Mouse (Mus musculus) lung, postnatal 0 days (tissue): ENCODE results near the gene Dhx9. TPM values are rescaled to one million over a fixed set of nuclear protein-coding genes. Genes with fewer than 3 reads are reported as not detected.
"Not testable (repeated sequence)": the region's sequence is repeated elsewhere in the genome, so short reads cannot be mapped to it uniquely, and the experiment has no call there.

ENCODE experiments used
- ATAC-seq: fragments of 200-750 bp; cut with Nextera tagmentation; 2 replicates; pipeline ENCODE4 v1.8.0; 2017; ENCODE audit warnings: moderate library complexity
- DNase-seq: peaks from one replicate; pipeline ENCODE4 v3.0.0-alpha.2; 2016; ENCODE audit warnings: low spot score
- H3K27ac ChIP-seq: fragments of 300-500 bp; sonication (generic); 2 replicates; pipeline ENCODE4 v1.5.1; 2014; ENCODE audit warnings: antibody characterized with exemption, mild to moderate bottlenecking, low read length, mixed read lengths
- H3K27me3 ChIP-seq: fragments of 300-500 bp; sonication (generic); replicated peaks from 2 replicates; pipeline ENCODE4 v1.6.1; 2014; ENCODE audit warnings: low read length, mixed read lengths; ENCODE audit not compliant: insufficient read depth
- H3K36me3 ChIP-seq: fragments of 300-500 bp; sonication (generic); 2 replicates; pipeline ENCODE4 v1.6.1; 2014; ENCODE audit warnings: low read length, mixed read lengths; ENCODE audit not compliant: insufficient read depth
- H3K4me1 ChIP-seq: fragments of 300-500 bp; sonication (generic); 2 replicates; pipeline ENCODE4 v1.6.1; 2014; ENCODE audit warnings: antibody characterized with exemption, low read depth, low read length, mixed read lengths; ENCODE audit not compliant: insufficient read depth
- H3K4me2 ChIP-seq: fragments of 300-500 bp; sonication (generic); replicated peaks from 2 replicates; pipeline ENCODE4 v1.6.1; 2014; ENCODE audit warnings: low read depth, mild to moderate bottlenecking, low read length, moderate library complexity, mixed read lengths
- H3K4me3 ChIP-seq: fragments of 300-500 bp; sonication (generic); 2 replicates; pipeline ENCODE4 v1.5.1; 2014; ENCODE audit warnings: low read depth, low read length
- H3K9ac ChIP-seq: fragments of 300-500 bp; sonication (generic); replicated peaks from 2 replicates; pipeline ENCODE4 v1.6.1; 2014; ENCODE audit warnings: low read depth, mild to moderate bottlenecking
- H3K9me3 ChIP-seq: fragments of 300-500 bp; sonication (generic); 2 replicates; pipeline ENCODE4 v1.6.1; 2016; ENCODE audit warnings: low read length, mixed read lengths
- CTCF ChIP-seq: IDR thresholded peaks from 2 replicates; pipeline ENCODE4 v1.5.1; 2016; ENCODE audit warnings: antibody characterized with exemption, mild to moderate bottlenecking
- EP300 ChIP-seq: IDR thresholded peaks from 2 replicates; pipeline ENCODE4 v1.6.1; 2016; ENCODE audit warnings: antibody characterized with exemption, mild to moderate bottlenecking, control low read depth
- WGBS: fragments of 180-500 bp; shearing (Covaris S2); extraction: QIAGEN DNeasy Blood & Tissue Kit; methylation state at CpG from one replicate; pipeline ENCODE4 v1.1.7; 2014; 5-methylcytosine and 5-hydroxymethylcytosine counted together
- polyA plus RNA-seq: library from polyadenylated mRNA; unstranded; fragments of >200 nt; fragmentation: Nextera tagmentation; extraction: Ambion mirVana; gene quantifications from 2 replicates; pipeline ENCODE4 v1.2.1, GENCODE M21; 2015

The Dhx9 gene
- 14.0 and 16.3 TPM in 2 replicates for polyA plus RNA-seq

DNA sequence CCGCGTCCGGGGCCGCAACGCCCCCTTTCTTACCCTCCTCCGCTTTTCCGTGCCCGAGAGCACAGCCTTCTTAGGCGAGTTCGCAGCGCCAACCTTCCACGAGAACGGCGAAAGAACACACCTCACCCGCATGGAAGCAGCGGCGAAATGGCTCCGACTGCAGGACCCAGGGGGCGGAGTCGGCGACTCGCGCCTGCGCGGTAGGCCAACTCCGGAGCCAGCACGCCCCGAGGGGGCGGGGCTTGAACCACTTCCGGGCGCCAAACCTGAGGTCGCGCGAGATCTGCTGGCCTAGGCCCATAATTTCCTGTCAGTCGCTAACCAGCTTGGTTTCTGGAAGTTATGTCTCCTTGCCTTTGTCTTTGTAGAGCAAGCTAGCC, at the start of gene Dhx9:
Gene Dhx9 (minus strand): TSS at position 161 of the 380 bp plus-strand sequence.
- Histone ChIP-seq H3K36me3 (no peaks in the 10 kb centered on the region), H3K9me3 (no peaks in the 10 kb centered on the region), H3K4me2 (peak within 1 kb of the TSS; percentile 78), H3K9ac (peak within 1 kb of the TSS; percentile 84), H3K27me3 (no peaks in the 10 kb centered on the region), H3K4me3 (peak within 1 kb of the TSS; percentile 86), H3K4me1 (peaks cover 6% of the 10 kb centered on the region; the same call in 1 of the 2 replicates), H3K27ac (peak within 1 kb of the TSS; percentile 77)
- WGBS = 0% methylated on average over 33 of the region's 35 CpGs
- TF ChIP-seq EP300 = no peak
- 0 out of 2 replicates have a peak, but pooled peaks have one; percentile 2 for TF ChIP-seq CTCF
- ATAC-seq (peak; percentile 94), DNase-seq (peak; percentile 97)

DNA sequence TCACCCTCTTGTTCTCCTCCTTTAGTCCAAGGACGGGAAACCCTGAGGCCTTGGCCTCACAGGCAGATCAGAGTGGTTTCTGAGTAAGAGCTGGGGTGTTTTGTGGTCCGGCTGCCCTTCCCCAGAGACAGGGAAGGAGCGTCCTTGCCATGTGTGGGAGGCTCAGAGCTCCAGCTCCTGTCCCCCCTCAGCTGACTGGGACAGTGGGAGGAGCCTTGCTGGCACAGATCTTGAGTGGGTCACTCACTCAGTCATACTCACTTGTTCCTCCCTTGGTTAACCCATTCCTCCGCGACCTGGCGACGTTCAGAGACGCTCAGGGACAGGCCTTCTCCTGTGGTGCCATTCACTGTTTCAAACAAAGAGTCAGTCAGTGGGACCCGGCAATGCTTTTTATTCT, 48.2 kb upstream of the Dhx9 start:
- Histone ChIP-seq H3K4me2 (no peak overlapping the region), H3K27me3 (no peaks in the 10 kb centered on the region), H3K4me3 (no peak overlapping the region), H3K27ac (no peak overlapping the region), H3K4me1 (no peaks in the 10 kb centered on the region), H3K9me3 (no peaks in the 10 kb centered on the region), H3K9ac (no peak overlapping the region), H3K36me3 (no peaks in the 10 kb centered on the region)
- ATAC-seq = no peak
- DNase-seq = no peak
- 61% methylated on average over 9 of the region's 9 CpGs for WGBS
- TF ChIP-seq EP300 (no peak), CTCF (no peak)

DNA sequence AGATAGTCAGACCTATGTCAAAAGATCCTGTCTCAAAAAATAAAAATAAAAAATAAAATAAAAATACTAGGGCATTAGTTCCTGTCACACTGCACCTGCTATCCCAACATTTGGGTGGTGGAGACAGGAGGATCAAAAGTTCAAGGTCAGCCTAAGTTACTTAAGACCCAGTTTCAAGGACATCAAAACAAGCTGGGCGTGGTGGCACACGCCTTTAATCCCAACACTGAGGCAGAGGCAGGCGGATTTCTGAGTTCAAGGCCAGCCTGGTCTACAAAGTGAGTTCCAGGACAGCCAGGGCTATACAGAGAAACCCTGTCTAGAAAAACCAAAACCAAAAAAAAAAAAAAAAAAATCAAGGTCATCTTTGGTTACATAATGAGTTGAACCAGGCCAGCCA, 45.4 kb upstream of the Dhx9 start:
- not testable (repeated sequence) for H3K27me3 ChIP-seq, DNase-seq, H3K4me2 ChIP-seq, H3K27ac ChIP-seq, H3K36me3 ChIP-seq, H3K4me3 ChIP-seq, H3K4me1 ChIP-seq, ATAC-seq, H3K9ac ChIP-seq, H3K9me3 ChIP-seq
- 87% methylated on average over 3 of the region's 3 CpGs for WGBS

DNA sequence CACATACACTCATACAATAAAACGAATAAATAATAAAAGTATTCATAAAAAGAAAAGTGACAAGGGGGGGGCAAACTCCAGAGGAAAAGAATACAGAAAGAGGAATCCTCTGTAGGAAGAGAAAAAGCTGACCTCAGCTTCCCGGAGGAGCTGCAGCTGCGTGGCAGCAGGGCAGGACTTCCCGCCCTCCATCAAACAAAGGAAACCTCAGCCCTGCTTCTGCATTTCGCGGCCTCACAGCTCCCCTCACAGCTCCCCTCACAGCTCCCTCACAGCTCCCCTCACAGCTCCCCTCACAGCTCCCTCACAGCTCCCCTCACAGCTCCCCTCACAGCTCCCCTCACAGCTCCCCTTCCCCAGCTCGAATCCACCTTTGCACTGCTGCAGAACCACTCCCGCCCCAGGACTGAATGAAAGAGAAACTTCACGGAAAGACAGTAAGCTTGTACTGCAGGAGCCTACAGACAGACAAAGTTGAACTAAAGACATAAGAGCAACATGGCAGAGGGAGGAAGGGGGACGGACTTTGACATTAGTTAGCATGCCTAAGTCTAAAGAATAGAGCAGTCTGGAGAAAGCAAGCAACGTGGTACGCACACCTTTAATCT, 44.9 kb upstream of the Dhx9 start:
- Histone ChIP-seq H3K36me3 (no peaks in the 10 kb centered on the region), H3K27me3 (no peaks in the 10 kb centered on the region), H3K9ac (no peak overlapping the region), H3K27ac (no peak overlapping the region), H3K4me1 (no peaks in the 10 kb centered on the region), H3K9me3 (no peaks in the 10 kb centered on the region), H3K4me3 (peak overlapping the region; percentile 15; the same call in 1 of the 2 replicates), H3K4me2 (peak overlapping the region; percentile 45)
- WGBS = 17% methylated on average over 12 of the region's 12 CpGs
- TF ChIP-seq EP300 (no peak), CTCF (no peak)
- ATAC-seq (no peak), DNase-seq (peak; percentile 27)

DNA sequence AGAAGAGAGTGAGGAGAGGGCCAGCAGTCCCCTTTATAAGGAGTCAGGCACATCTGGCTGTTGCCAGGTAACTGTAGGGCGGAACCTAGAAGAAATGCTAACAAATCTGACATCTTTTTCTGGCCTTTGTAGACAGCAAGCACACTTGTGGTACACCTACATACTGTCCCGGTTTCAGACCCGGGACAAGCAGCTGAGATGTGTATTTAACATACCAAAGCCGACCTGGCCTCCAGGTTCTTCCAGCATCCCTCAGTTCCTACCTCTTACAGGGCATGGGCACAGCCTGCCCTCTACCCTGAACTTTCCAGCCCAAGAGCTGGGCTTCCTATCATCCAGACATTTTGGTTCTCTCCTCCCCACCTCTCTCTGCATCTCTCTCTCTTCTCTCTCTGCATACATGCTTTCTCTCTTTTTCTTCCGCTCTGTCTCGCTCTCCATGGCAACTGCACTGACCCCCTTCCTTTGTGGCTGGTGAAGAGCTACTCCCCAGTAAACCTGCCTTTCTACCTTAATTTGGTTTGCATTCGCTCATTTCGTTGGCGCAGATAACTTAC, 44.3 kb upstream of the Dhx9 start:
- no peak for DNase-seq
- Histone ChIP-seq H3K9me3 (no peaks in the 10 kb centered on the region), H3K27me3 (no peaks in the 10 kb centered on the region), H3K4me2 (peak overlapping the region; percentile 45), H3K9ac (no peak overlapping the region), H3K27ac (no peak overlapping the region), H3K36me3 (no peaks in the 10 kb centered on the region), H3K4me1 (no peaks in the 10 kb centered on the region), H3K4me3 (no peak overlapping the region; the same call in 1 of the 2 replicates)
- 27% methylated on average over 9 of the region's 9 CpGs for WGBS
- ATAC-seq = no peak
- TF ChIP-seq CTCF (no peak), EP300 (no peak)

DNA sequence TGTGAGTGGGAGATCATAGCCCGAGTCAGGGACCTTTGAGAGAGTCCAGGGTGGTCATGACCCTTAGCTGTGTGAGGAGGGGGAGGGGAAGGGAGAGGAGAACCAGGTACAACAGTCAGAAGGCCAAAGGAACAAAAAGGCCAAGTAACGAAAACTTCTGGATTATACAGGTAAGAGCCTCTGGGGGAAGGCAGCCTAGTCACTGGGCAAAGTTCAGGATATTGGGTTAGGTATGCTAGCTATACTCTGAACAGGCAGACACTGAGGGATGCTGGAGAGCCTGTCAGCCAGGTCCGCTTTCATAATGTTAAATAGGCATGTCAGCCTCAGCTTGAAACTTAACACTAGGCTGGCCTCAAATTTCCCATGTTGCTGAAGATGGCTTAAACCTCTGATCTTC, 34.7 kb upstream of the Dhx9 start:
- H3K4me3 ChIP-seq = no peak overlapping the region
- H3K9me3 ChIP-seq = no peaks in the 10 kb centered on the region
- H3K4me2 ChIP-seq = no peak overlapping the region
- WGBS = 46% methylated on average over 3 of the region's 3 CpGs
- DNase-seq = no peak
- H3K9ac ChIP-seq = no peak overlapping the region
- no peak for ATAC-seq
- no peaks in the 10 kb centered on the region for H3K27me3 ChIP-seq
- no peaks in the 10 kb centered on the region for H3K4me1 ChIP-seq
- no peak overlapping the region for H3K27ac ChIP-seq
- no peaks in the 10 kb centered on the region for H3K36me3 ChIP-seq
- TF ChIP-seq EP300 = no peak
- TF ChIP-seq CTCF = no peak
